Mouse (Mus musculus) heart, postnatal 10 days (tissue): ENCODE results near the gene Lamc3. TPM values are rescaled to one million over a fixed set of nuclear protein-coding genes. Genes with fewer than 3 reads are reported as not detected.

ENCODE experiments used
- DNase-seq, 2 experiments: peaks; one replicate each; pipeline ENCODE4 v3.0.0; 2021
- intact Hi-C: fragments of 180-260 bp; cut with DNase I; formaldehyde crosslinking; loops from one replicate; pipeline ENCODE4 v1.15.1; 2025
- total RNA-seq, 2 experiments: library from RNA; stranded (reverse); gene quantifications; 2 replicates each; pipeline ENCODE4 v1.2.3; 2021

Gene Lamc3
- total RNA-seq, 2 experiments from 2014 or later, result 0.79 to 1.2 TPM

- intact Hi-C loops, result no loop called here
- no peak for DNase-seq
These were observed 77.1 kb downstream of the Lamc3 start for GRCm38 (mm10) chr2:31964191-31964590.

- intact Hi-C loops, result loop anchor here (5.0 kb wide), 1 partner anchor 167 kb away; no protein-coding TSS in a partner anchor
These were observed 78.0 kb downstream of the Lamc3 start for GRCm38 (mm10) chr2:31965110-31965509.

DNA sequence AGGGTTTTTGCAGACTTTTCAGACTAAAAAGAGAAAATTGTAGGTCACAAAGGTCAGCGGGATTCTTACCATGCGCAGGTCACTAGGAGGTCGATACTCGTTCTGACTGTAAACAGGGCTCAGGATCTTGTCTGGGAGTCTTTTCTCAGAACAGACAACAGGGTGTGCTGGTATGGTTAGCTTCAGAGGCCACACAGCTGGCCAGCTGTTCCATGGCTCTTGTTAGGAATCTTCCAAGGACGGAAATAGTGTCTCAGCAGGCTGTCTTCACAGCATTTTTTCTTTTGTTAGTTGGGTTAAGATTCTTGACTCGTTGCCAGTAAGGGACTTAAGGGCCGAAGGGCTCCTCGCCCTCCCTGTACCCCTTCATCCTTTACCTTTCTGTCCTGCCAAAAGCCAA, 79.7 kb downstream of the Lamc3 start:
- DNase-seq, result no peak
- intact Hi-C loops, result loop anchor here (5.0 kb wide), 1 partner anchor 166 kb away; no protein-coding TSS in a partner anchor

More at GRCm38 (mm10) chr2:31965110-31965509, 78.0 kb downstream of the Lamc3 start:
- peak; percentile 23 to 57 for DNase-seq

DNA sequence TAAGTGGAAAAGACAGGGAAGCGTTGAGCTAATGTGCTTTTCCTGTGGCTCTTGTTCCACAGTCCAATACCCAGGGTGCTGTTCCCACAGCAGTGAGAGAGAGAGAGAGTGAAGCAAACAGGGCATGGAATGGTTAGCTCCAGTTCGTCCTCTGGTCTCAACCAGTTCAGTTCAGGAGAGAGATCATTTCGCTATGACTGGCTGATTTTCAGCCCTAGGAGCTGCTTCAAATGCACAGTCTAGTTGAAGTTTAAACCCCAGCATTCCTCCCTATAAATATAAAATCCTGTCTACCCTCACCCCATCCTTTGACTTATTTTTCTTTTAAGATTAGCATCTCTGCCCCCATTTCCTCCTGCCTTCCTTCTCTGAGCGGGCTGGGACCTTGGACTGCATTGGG, 85.5 kb downstream of the Lamc3 start:
- intact Hi-C loops, result no loop called here
- DNase-seq, result no peak

DNA sequence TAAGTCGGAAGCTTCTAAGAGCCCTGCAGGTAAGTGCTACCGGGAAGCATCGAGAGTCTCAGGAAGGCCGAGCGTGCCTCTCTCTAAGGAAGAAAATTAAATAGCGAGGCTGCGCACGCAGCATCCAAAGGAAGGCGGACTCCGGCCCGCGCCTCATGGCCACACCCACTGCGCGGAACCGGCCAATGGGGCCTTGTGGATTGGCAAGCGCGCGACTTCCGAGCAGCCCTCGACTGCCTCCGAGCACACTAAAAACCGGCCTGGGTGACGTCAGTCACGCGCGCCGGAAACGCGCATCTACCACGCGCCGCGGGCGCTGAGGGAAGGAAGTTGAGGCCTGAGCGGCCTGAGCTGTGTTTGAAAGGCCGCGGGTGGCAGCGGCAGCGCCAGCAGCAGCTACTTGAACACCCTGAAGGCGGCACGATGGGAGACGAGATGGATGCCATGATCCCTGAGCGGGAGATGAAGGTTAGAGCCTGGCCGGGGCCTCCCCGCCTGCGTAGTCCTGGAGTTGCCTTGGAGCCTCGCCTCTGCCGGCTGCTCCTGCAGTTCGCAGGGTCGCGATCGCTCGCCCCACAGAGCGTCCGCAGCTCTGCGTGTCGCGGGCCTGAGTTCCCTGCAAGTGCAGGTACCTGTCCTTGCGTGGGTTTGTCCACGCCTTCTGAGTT, 87.2 kb downstream of the Lamc3 start, which contains the start of gene Nup214:
Nup214 (plus strand) TSS at position 296 of the 668 bp plus-strand sequence.
- DNase-seq, result peak; percentile 99 to 100
- intact Hi-C loops, result no loop called here

DNA sequence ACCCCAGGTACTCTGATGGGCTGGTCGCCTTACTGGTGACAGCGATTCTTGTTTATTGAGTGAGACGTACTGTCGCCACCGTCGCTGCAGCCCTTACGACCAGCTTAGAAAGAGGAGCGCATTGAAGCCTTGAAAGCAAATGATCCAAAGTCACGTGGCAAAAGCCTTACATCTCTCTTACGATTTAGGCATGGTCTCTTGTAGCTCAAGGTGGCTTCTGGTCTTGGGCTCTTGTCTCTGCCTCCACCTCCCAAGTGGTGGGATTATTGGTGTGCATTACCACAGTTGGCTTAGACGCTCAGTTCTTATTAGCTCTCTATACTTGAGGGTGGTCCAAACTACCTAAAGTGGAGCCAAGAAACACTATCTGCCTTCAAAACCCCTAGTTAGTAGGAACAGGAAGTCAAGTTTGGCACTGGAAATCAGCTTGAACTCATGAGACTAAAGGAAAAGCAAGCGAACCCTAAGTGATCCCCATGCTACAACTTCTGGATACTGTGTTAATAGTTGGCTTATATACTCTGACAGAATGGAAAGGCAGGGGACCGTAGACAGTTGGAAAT, 87.8 kb downstream of the Lamc3 start:
- DNase-seq, result peak in 1 of 2 experiments; percentile 13
- intact Hi-C loops, result no loop called here

- intact Hi-C loops, result no loop called here
- no peak for DNase-seq
These were observed 100.7 kb downstream of the Lamc3 start for GRCm38 (mm10) chr2:31987774-31988173.

- intact Hi-C loops, result no loop called here
- DNase-seq, result no peak
These were observed 103.9 kb downstream of the Lamc3 start for GRCm38 (mm10) chr2:31990961-31991360.

GRCm38 (mm10) chr2:31994896-31995295, 107.8 kb downstream of the Lamc3 start:
- peak; percentile 16 to 27 for DNase-seq

DNA sequence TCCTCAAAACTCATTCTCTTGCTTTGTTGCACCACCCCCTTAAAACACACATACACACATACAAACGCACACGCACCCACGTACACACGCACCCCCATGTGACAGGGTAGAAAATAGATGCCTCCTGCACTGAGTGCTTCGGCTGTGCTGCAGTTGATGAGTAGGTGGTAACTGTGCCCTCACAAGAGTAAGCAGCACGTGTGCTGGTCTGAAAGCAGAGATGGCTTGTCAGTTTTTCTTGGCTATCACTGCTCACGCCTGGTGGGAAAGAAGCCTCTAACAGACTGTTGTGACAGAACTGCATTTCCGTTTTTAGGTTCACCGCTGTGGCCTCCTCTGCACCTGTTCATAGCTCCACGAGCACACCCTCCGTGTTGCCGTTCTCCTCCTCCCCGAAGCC, 109.0 kb downstream of the Lamc3 start:
- intact Hi-C loops, result no loop called here
- DNase-seq, result no peak

More at GRCm38 (mm10) chr2:31994896-31995295, 107.8 kb downstream of the Lamc3 start:
- intact Hi-C loops, result no loop called here

Other genes with a start within 250 kb of the Lamc3 start
- not detected for gene Prdm12, start 247.3 kb upstream of the Lamc3 start, total RNA-seq
- 10 to 100 TPM; 14.1 to 16.0 TPM for gene Exosc2, start 216.6 kb upstream of the Lamc3 start, total RNA-seq
- 10 to 100 TPM; 56.8 to 65.5 TPM for gene Abl1, start 198.9 kb upstream of the Lamc3 start, total RNA-seq
- not detected for gene Qrfp, start 76.7 kb upstream of the Lamc3 start, total RNA-seq
- gene Fibcd1, start 41.3 kb upstream of the Lamc3 start, total RNA-seq, result not detected
- gene Aif1l, start 62.8 kb downstream of the Lamc3 start, total RNA-seq, result 1 to 10 TPM; 7.9 to 8.6 TPM
- 10 to 100 TPM; 42.4 to 44.5 TPM for gene Nup214, start 87.1 kb downstream of the Lamc3 start, total RNA-seq
- gene Fam78a, start 197.6 kb downstream of the Lamc3 start, total RNA-seq, result 10 to 100 TPM; 24.3 to 38.1 TPM
- 10 to 100 TPM; 29.3 to 31.6 TPM for gene Plpp7, start 208.2 kb downstream of the Lamc3 start, total RNA-seq